Mouse (Mus musculus) gastrocnemius, postnatal 14 days (tissue): ENCODE measurements around the gene 4931440F15Rik. TPM values are rescaled to one million over a fixed set of nuclear protein-coding genes. Genes with fewer than 3 reads are reported as not detected.

ENCODE experiments used
- DNase-seq: peaks from one replicate; pipeline ENCODE4 v3.0.0; 2021; ENCODE audit warnings: mixed read lengths
- intact Hi-C: fragments of 180-260 bp; cut with DNase I; formaldehyde crosslinking; loops from one replicate; pipeline ENCODE4 v1.15.1; 2025; ENCODE audit warnings: low total_unique reads
- total RNA-seq, 2 experiments: library from RNA; stranded (reverse); gene quantifications; 2 replicates each; pipeline ENCODE4 v1.2.3; 2021

4931440F15Rik gene
- total RNA-seq, 2 experiments from 2014 or later, result 2.1 TPM

DNA sequence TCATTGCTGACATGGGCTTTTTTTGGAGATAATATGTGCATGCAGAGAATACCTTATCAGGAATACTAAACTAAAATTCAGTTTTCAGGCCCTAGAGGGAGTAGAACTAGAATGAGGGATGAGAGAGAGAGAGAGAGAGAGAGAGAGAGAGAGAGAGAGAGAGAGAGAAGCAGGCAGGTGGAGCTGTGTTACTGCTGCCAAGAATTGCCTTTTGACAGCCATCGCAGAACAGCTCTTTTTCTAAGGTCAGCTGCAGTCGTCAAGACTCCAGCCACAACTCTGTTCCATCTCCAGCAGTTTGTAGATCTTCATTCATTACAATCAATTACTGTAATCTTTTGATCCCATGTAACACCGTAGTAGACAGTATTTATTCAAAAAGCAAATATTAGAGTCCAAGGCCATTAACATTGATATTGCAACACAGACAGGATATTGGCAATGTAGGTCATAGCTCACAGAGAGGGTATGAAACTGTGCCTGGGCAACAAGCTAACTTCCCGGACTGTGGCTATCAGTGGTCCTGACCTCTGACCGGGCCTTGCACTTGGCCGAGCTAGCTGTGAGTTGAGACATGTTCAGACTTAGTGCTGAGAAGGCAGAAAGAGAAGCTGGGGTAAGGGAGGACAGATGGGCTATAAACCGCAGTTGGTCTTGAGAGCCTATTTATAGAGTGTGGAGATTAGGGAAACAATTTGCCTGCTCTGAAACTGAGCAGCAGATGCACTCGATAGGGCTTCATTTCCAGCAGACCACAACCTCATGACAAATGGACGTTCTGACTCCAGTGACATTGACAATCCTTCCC is 17.1 kb downstream of the 4931440F15Rik start:
- peak; percentile 68 for DNase-seq
- intact Hi-C loops, result no loop called here

DNA sequence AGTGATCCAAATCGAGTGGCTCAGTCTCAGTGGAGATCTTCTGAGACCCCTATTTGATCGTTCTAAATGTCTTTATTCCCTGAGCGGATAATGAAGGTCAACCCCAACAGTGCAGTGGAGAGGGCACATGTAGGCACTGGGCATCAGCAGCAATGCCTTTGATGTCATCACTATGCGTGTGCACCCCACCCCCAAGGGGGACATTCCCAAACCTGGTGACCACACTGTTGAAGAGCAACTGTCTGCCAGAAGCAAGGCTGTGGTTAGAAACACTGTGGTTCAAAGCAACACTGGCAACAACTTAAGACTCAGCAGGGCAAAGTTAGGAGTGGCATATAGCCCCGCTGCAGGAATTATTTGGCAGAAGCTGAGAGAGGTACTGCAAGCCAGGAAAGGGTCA is 18.1 kb downstream of the 4931440F15Rik start:
- no peak for DNase-seq
- intact Hi-C loops, result no loop called here

DNA sequence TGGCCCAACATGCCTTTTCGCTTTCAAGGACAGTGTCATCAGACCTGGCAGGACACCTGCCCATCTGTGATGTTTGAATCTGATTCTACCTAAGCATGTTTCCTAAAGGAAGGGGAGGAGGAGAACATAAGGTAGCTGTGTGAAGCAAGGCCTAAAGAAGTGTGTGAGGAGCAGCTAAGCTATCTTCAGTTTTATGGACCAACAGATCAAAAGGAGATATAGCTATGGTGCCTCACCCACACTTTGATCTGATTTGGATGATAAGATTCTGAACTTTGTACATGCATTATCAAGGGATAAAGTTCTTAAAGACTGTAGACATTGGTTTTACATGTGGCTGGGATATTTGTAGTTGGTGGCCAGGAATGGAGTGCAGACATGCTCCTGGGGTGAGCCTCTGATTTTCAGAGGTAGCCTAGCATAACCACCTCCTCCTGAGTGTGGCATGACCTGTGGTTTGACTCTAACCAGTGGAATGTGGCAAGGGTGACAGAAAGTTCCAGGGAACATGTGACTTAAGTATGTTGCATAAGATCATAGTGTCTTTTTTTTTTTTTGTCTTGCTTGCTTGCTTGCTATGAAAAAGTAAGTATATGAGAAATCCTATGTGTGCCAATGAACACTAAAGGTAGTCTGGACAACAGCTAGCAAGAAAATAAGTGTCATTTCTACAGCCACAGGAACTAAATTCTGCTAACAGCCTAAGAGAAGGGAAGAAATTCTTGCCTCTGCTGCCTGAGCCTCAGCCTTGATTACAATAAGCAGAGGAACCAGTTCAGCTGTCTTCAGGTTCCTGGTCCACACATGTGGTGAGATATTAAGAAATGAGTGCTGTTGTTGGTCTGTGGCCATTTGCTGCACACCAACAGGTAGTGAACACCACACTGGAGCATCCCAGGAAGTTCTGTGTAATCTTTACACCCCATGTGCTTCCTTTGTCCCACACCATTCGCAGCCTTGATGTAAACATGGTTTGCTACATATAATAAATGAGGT is 23.7 kb downstream of the 4931440F15Rik start:
- intact Hi-C loops, result no loop called here
- no peak for DNase-seq

DNA sequence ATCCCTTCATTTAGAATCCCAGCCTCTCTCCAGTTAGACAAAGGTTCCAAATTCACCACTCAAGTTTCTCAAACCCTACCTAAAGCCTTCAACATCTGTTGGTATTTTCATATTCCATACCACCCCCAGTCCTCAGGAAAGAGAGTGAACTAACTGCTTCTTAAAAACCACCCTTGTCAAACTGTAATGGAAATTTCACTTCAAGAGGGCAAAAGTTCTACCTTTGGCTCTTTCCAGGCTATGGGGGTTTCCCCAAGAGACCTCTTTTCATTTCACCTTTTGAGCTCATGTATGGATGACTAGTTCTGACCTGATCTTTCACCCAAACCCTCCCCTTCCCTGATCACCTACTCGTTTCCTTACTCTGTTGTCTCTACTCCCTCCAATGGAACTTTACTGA is 25.6 kb downstream of the 4931440F15Rik start:
- intact Hi-C loops, result no loop called here
- DNase-seq, result no peak

DNA sequence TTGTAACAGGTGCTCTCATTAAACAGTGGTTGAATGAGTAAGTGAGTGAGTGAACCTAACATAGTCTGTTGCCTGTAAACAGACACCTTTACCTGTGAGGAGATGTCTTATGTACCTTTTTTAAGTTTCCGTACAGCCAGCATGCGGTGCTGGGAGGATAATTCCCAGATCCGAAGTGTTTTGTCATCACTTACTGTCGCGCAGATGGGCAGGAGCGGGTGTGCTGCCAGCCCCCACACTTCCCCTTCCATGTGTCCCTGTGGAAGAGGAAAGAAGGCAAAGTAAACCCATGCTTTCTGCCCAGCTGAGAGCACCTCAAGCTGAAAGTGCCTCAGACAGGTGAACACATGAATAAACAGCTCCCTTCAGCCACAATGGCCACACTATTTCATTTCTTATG is 30.4 kb downstream of the 4931440F15Rik start:
- DNase-seq, result no peak
- intact Hi-C loops, result no loop called here

DNA sequence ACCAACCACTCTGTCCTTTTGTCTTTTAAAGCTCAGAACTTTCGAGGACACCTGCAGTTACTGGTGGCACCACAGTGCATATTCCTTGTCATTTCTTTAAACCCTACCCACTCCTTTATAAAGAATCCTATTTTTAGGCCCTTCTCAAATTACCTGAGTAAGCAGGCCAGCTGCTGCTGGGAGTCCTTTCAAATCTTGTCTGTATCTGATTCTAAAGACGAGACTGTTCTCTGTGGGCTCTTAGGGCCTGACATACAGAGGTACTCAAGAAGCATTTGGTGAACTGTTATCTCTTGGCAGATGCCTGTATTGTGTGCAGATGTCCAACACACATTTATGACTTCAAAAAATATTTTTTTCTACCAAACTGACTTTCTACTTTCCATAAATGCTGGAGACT is 31.0 kb downstream of the 4931440F15Rik start:
- no peak for DNase-seq
- intact Hi-C loops, result no loop called here

DNA sequence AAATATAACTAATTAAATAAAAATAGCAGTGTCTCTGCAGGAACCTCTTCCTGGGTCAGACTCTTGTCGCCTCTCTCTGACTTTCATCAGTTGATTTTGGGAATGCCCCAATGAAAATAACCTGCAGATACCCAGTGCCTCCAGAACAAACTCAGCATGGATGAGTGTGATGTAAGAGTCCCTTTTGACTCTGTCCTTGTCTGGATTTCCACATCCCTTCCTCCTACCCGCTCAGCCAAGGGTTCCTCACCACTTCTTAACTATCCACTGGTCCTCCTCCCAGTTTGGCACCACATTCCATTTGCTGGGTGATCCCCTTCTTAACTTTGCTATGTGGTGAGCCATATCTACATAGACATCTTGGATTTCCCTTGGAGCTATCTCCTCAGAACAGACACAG is 34.7 kb downstream of the 4931440F15Rik start:
- intact Hi-C loops, result no loop called here
- DNase-seq, result no peak

DNA sequence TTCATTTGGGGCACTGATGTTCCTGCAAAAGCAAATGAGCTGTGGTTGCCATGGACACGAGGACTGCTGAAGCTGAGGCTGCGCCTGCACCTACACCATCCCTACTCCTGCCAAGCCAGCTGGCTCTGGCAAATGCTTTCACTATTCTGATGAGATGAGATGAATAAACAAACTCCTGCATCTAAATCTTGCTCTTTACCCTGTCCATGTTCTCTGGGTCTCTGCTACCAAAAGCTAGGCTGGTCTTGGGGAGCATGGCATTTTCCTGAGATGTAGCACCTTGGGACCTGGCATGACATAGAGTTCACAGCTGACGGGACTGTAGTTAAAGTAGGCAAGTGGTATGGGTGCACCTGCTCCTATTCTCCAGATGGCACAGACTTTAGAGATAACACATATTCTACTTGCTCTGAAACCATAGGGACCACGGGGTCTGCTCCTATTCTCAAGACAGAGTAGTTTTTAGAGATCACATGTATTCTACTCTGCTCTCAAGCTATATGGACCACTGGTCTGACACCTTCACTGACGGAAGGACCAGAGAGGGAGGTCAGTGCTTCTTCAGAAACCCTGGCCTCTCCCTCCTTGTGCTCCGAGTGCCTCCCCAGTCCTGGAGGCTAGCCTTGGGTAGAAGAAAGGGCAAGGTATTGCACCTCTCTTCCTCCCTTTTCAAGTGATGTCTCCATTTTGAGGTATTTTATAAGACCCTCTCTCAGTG is 36.4 kb downstream of the 4931440F15Rik start:
- no peak for DNase-seq
- intact Hi-C loops, result no loop called here

DNA sequence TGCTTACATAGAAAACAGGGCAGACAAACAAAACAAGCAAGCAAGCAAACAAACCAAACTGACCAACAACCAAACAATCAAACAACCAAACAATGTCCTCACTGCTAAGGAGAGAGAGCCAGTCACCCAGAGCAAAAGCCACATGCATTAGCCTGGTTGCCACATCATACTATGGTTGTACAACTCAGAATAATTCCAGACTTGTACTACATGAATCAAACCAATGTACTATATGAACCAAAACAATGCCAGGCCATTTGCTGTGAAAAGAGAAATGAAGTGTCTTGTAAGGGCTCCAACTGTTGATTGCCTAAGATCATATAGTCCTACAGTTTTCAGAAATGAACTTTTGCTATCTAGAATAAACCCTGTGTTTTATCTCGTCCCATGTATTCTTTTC is 37.0 kb downstream of the 4931440F15Rik start:
- intact Hi-C loops, result no loop called here
- DNase-seq, result no peak

DNA sequence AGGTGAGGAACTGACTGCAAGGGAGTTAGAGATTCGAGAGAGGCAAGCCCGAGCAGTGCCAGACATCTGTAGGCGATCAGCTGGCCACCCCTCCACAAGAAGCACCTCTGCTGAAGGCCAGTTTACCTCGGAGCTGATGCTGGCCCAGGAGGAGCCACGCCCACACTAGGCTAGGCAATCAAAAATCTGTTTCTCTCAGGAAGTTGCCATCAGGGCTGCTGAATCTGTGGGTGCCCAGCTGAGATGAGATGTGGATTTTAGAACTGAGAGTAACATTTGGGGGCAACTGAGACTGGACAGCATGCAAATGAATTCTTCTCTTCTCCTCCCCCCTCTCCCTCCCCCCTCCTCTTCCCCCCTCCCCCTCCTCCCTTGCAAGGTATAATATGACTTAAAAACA is 38.0 kb downstream of the 4931440F15Rik start:
- intact Hi-C loops, result no loop called here
- DNase-seq, result no peak

DNA sequence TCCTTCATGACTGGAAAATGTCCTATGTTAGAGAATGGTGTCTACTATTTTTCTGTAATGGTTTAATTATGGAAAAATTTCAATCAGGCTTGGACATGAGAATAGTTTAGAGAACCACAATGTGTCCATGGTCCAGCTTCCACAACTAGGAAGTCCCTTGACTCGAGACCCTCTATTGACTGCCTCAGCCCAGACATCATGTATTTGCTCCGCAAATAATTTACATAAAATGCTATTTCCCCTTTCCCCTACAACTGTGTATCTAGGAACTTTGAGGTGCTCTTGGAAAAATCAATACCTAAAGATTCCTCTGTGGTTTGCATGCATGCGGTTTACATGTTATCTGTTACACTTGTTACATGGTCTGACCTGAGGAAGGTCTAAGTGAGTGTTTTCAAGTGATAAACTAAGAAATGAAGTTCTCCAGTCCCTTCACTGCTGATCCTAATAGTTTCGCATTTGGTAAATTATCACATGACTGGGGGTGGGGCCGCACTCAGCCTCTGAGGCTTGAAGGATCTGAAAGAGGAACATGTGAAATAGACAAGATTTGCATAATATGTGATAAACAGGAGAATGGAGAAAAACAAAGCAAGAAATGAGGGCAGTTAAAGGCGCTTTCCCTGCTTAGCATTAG is 38.8 kb downstream of the 4931440F15Rik start:
- intact Hi-C loops, result no loop called here
- peak; percentile 16 for DNase-seq

DNA sequence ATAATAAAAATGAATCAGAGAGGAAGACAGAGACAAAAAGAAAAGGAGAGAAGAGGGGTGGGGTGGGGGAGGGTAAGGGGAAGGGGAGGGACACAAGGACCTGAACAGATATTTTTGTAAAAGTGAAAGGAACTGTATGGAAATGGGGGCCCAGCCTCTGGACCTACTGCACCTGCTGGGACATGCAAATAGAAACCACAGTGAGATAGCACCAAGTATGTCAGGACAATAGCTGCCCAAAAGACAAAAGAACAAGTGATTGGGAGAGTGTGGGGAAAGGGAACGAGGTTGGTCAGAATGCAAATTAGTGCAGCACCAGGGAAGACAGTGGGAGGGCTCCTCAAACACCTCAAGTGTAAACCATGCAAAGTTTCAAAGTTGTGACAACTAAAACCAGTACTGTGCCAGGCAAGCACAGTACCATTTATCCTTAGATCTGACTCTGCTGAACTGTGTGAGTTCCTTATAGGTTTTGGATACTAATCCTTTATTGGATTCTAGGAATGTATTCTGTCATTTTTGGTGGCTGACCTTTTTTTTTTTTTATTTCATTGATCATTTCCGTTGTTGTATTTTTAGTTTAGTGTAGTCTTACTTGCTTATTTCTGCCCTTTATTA is 46.0 kb downstream of the 4931440F15Rik start:
- DNase-seq, result no peak
- intact Hi-C loops, result no loop called here

DNA sequence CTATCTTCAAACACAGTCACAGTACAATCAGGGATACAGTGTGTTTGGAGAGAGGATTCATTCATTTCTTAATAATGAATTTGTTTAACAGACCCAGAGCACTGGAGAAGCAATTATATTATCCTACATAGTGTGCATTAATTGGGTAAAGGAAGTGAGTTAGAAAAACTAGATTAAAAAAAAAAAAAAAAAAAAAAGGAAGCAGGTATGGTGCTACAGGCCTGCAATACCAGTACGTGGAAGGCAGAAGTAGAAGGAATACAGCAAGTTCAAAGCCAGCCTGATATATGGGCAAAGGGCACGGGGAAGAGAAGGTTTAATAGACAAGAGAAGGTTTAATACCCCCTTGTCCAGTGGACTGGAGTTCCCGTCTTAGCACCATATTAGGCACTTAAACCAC is 46.5 kb downstream of the 4931440F15Rik start:
- intact Hi-C loops, result no loop called here
- DNase-seq, result no peak

DNA sequence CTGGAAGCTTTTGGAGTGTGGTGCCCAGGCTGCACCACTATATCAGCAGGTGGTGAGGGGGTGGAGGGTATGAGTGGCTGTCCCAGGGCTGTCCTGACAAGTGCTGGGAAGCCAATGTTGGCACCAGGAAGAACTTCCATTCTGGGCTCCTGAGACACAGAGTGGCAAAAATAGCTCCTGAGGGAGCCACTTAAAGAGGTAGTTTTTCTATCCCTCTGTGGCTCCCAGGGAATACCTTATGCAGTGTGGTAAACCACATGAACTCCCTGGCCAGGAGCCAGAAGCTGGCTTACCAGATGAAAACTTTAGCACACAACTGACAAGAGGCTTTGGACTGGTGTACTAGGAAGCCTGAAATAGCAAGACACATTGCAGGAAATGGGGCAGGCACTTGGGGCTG is 47.5 kb downstream of the 4931440F15Rik start:
- intact Hi-C loops, result no loop called here
- peak; percentile 81 for DNase-seq

DNA sequence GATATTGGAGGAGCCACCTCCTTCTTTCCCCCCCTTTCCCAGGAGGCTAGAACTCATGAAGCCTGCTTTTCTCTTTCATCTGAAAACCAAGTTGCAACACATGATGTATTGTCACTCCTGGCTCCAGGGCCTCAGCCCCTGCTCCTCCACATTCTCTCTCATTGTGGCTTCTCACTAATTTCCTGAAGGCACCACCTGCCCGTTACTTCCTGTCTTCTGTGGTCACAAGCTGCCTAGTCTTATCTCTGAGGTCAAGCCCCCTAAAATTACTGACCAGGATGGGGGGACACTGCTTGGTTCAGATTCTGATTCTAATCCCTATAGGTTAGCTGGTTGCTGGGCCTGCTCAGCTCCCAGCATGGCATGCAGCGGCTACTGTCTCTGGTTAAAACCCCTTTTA is 50.7 kb downstream of the 4931440F15Rik start:
- DNase-seq, result no peak

DNA sequence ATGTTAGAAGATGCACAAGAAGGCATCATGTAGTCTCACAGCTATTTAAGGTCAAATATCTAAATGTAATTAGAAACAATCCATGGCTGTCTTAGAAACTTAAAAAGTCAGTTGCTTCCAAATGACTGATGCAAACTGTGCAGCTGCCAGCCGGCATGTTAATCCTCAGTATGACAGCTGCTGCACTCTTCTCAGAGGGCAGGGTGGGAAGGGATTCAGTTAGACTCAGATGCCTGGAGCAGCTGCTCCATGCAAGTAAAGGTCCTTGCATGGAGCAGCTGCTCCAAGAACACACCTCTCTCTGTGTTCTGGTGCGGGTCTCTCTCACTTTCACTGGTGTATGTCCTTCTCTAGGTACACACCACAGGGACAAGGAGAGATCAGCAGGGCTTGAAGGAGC is 51.2 kb downstream of the 4931440F15Rik start:
- intact Hi-C loops, result no loop called here
- DNase-seq, result peak; percentile 45

More for the DNA sequence above, 50.7 kb downstream of the 4931440F15Rik start:
- intact Hi-C loops, result no loop called here
